Mouse (Mus musculus) forebrain, embryonic 11.5 days (tissue): ENCODE measurements at regions not wholly inside any gene's neighbourhood (a gene's known extent, or its start where the extent isn't known, plus 50 kb on each side); places are given as distances from the start of the nearest gene placed in this dataset.

Experiments used
- ATAC-seq: fragments of 200-750 bp; cut with Nextera tagmentation; replicated peaks from 2 replicates; pipeline ENCODE4 v1.8.0; 2017; ENCODE audit warnings: moderate TSS enrichment; ENCODE audit not compliant: low FRiP score
- DNase-seq: peaks from one replicate; pipeline ENCODE4 v3.0.0-alpha.2; 2017; ENCODE audit warnings: low spot score
- H3K27ac ChIP-seq: fragments of 300-500 bp; sonication (generic); 2 replicates; pipeline ENCODE4 v1.5.1; 2014; ENCODE audit warnings: low read depth, low read length
- H3K27me3 ChIP-seq: fragments of 300-500 bp; sonication (generic); 2 replicates; pipeline ENCODE4 v1.6.1; 2014; ENCODE audit warnings: mild to moderate bottlenecking, low read length, mixed read lengths; ENCODE audit not compliant: control insufficient read depth, insufficient read depth
- H3K36me3 ChIP-seq: fragments of 300-500 bp; sonication (generic); 2 replicates; pipeline ENCODE4 v1.6.1; 2014; ENCODE audit warnings: mild to moderate bottlenecking, low read length, moderate library complexity, mixed read lengths; ENCODE audit not compliant: control insufficient read depth, insufficient read depth
- H3K4me1 ChIP-seq: fragments of 300-500 bp; sonication (generic); replicated peaks from 2 replicates; pipeline ENCODE4 v1.6.1; 2014; ENCODE audit warnings: low read length, mixed read lengths; ENCODE audit not compliant: control insufficient read depth, insufficient read depth
- H3K4me2 ChIP-seq: fragments of 300-500 bp; sonication (generic); 2 replicates; pipeline ENCODE4 v1.6.1; 2014; ENCODE audit warnings: low read depth, mild to moderate bottlenecking, low read length, moderate library complexity, mixed read lengths; ENCODE audit not compliant: severe bottlenecking
- H3K4me3 ChIP-seq: fragments of 300-500 bp; sonication (generic); 2 replicates; pipeline ENCODE4 v1.5.1; 2014; ENCODE audit warnings: low read depth, low read length
- H3K9ac ChIP-seq: fragments of 300-500 bp; sonication (generic); 2 replicates; pipeline ENCODE4 v1.6.1; 2014; ENCODE audit warnings: low read length
- H3K9me3 ChIP-seq: fragments of 300-500 bp; sonication (generic); 2 replicates; pipeline ENCODE4 v1.6.1; 2016; ENCODE audit warnings: low read length, mixed read lengths; ENCODE audit not compliant: control insufficient read depth
- WGBS: fragments of 180-500 bp; shearing (Covaris S2); extraction: QIAGEN DNeasy Blood & Tissue Kit; methylation state at CpG from one replicate; pipeline ENCODE4 v1.1.7; 2014; 5-methylcytosine and 5-hydroxymethylcytosine counted together

- no peak for ATAC-seq
- Histone ChIP-seq H3K27me3 (no peaks in the 10 kb centered on the region), H3K4me3 (no peak overlapping the region), H3K9ac (no peak overlapping the region), H3K4me1 (0 out of 2 replicates have a peak, but pooled peaks cover 3% of the 10 kb centered on the region), H3K9me3 (no peaks in the 10 kb centered on the region), H3K4me2 (no peak overlapping the region), H3K27ac (no peak overlapping the region), H3K36me3 (no peaks in the 10 kb centered on the region)
- no peak for DNase-seq
- 66% methylated on average over 5 of the region's 5 CpGs for WGBS
These were observed 52.8 kb upstream of the Tmem178 start for GRCm38 (mm10) chr17:80891656-80892055.

- 95% methylated on average over 4 of the region's 4 CpGs for WGBS
- Histone ChIP-seq H3K4me1 (peaks cover 3% of the 10 kb centered on the region; the same call in 1 of the 2 replicates), H3K4me2 (no peak overlapping the region), H3K27me3 (no peaks in the 10 kb centered on the region), H3K4me3 (no peak overlapping the region), H3K27ac (no peak overlapping the region), H3K9ac (no peak overlapping the region), H3K9me3 (no peaks in the 10 kb centered on the region), H3K36me3 (no peaks in the 10 kb centered on the region)
- ATAC-seq: no peak
- DNase-seq: no peak
These were observed 55.3 kb upstream of the Tmem178 start for GRCm38 (mm10) chr17:80889095-80889494.

- peak overlapping the region; percentile 60 for H3K27ac ChIP-seq
- no peak for DNase-seq
- peaks cover 3% of the 10 kb centered on the region; the same call in 1 of the 2 replicates for H3K4me1 ChIP-seq
- no peak overlapping the region for H3K4me3 ChIP-seq
- H3K9ac ChIP-seq: peak overlapping the region; percentile 2; the same call in 1 of the 2 replicates
- no peaks in the 10 kb centered on the region for H3K9me3 ChIP-seq
- H3K36me3 ChIP-seq: no peaks in the 10 kb centered on the region
- ATAC-seq: peak; percentile 75
- no peaks in the 10 kb centered on the region for H3K27me3 ChIP-seq
- peak overlapping the region; percentile 19; the same call in 1 of the 2 replicates for H3K4me2 ChIP-seq
- 8% methylated on average over 8 of the region's 8 CpGs for WGBS
These were observed 56.7 kb upstream of the Tmem178 start for GRCm38 (mm10) chr17:80887749-80888119.

- no peaks in the 10 kb centered on the region for H3K36me3 ChIP-seq
- H3K9ac ChIP-seq: peak overlapping the region; percentile 2; the same call in 1 of the 2 replicates
- H3K4me3 ChIP-seq: no peak overlapping the region
- peak overlapping the region; percentile 60 for H3K27ac ChIP-seq
- peaks cover 3% of the 10 kb centered on the region; the same call in 1 of the 2 replicates for H3K4me1 ChIP-seq
- WGBS: 10% methylated on average over 18 of the region's 18 CpGs
- ATAC-seq (peak; percentile 74), DNase-seq (peak; percentile 69)
- no peaks in the 10 kb centered on the region for H3K27me3 ChIP-seq
- H3K4me2 ChIP-seq: peak overlapping the region; percentile 19
- no peaks in the 10 kb centered on the region for H3K9me3 ChIP-seq
These were observed 57.2 kb upstream of the Tmem178 start for GRCm38 (mm10) chr17:80887021-80887748.

- Histone ChIP-seq H3K27me3 (no peaks in the 10 kb centered on the region), H3K9ac (no peak overlapping the region), H3K27ac (no peak overlapping the region), H3K4me3 (no peak overlapping the region), H3K9me3 (no peaks in the 10 kb centered on the region), H3K4me1 (peaks cover 3% of the 10 kb centered on the region; the same call in 1 of the 2 replicates), H3K4me2 (no peak overlapping the region), H3K36me3 (no peaks in the 10 kb centered on the region)
- DNase-seq: no peak
- 79% methylated on average over 3 of the region's 3 CpGs for WGBS
- ATAC-seq: no peak
These were observed 58.2 kb upstream of the Tmem178 start for GRCm38 (mm10) chr17:80886211-80886701.

GRCm38 (mm10) chr17:80885706-80886105 is 58.7 kb upstream of the Tmem178 start:
- Histone ChIP-seq H3K9me3 (no peaks in the 10 kb centered on the region), H3K4me2 (no peak overlapping the region), H3K4me1 (peaks cover 3% of the 10 kb centered on the region; the same call in 1 of the 2 replicates), H3K36me3 (no peaks in the 10 kb centered on the region), H3K27me3 (no peaks in the 10 kb centered on the region), H3K4me3 (no peak overlapping the region), H3K9ac (no peak overlapping the region), H3K27ac (no peak overlapping the region)
- ATAC-seq (no peak), DNase-seq (no peak)
- 80% methylated on average over 9 of the region's 9 CpGs for WGBS

- Histone ChIP-seq H3K4me2 (no peak overlapping the region), H3K4me1 (peaks cover 3% of the 10 kb centered on the region; the same call in 1 of the 2 replicates), H3K9ac (no peak overlapping the region), H3K4me3 (no peak overlapping the region), H3K27me3 (no peaks in the 10 kb centered on the region), H3K9me3 (no peaks in the 10 kb centered on the region), H3K27ac (no peak overlapping the region), H3K36me3 (no peaks in the 10 kb centered on the region)
- ATAC-seq: no peak
- WGBS: 69% methylated on average over 2 of the region's 2 CpGs
- DNase-seq: no peak
These were observed 59.5 kb upstream of the Tmem178 start for GRCm38 (mm10) chr17:80884886-80885285.

- no peaks in the 10 kb centered on the region for H3K27me3 ChIP-seq
- WGBS: 89% methylated on average over 3 of the region's 3 CpGs
- no peak overlapping the region for H3K4me3 ChIP-seq
- no peak for ATAC-seq
- no peak for DNase-seq
- no peaks in the 10 kb centered on the region for H3K9me3 ChIP-seq
- H3K4me1 ChIP-seq: peaks cover 3% of the 10 kb centered on the region; the same call in 1 of the 2 replicates
- H3K9ac ChIP-seq: no peak overlapping the region
- no peaks in the 10 kb centered on the region for H3K36me3 ChIP-seq
- no peak overlapping the region for H3K4me2 ChIP-seq
- no peak overlapping the region for H3K27ac ChIP-seq
These were observed 62.0 kb upstream of the Tmem178 start for GRCm38 (mm10) chr17:80882476-80882875.

GRCm38 (mm10) chr17:80880325-80880724 is 64.1 kb upstream of the Tmem178 start:
- H3K27me3 ChIP-seq: no peaks in the 10 kb centered on the region
- no peaks in the 10 kb centered on the region for H3K9me3 ChIP-seq
- no peak for ATAC-seq
- no peaks in the 10 kb centered on the region for H3K4me1 ChIP-seq
- H3K36me3 ChIP-seq: no peaks in the 10 kb centered on the region
- no peak overlapping the region for H3K27ac ChIP-seq
- H3K4me3 ChIP-seq: no peak overlapping the region
- H3K4me2 ChIP-seq: no peak overlapping the region
- 79% methylated on average over 4 of the region's 4 CpGs for WGBS
- no peak for DNase-seq
- H3K9ac ChIP-seq: no peak overlapping the region
